Mouse (Mus musculus) cerebellum, postnatal 25 days (tissue): ENCODE data around the gene Ints3.

Source experiments
- DNase-seq, 2 experiments: peaks; one replicate each; pipeline ENCODE4 v3.0.0; 2021; ENCODE audit warnings: mixed read lengths in 2 of 2

Ints3 gene

DNA sequence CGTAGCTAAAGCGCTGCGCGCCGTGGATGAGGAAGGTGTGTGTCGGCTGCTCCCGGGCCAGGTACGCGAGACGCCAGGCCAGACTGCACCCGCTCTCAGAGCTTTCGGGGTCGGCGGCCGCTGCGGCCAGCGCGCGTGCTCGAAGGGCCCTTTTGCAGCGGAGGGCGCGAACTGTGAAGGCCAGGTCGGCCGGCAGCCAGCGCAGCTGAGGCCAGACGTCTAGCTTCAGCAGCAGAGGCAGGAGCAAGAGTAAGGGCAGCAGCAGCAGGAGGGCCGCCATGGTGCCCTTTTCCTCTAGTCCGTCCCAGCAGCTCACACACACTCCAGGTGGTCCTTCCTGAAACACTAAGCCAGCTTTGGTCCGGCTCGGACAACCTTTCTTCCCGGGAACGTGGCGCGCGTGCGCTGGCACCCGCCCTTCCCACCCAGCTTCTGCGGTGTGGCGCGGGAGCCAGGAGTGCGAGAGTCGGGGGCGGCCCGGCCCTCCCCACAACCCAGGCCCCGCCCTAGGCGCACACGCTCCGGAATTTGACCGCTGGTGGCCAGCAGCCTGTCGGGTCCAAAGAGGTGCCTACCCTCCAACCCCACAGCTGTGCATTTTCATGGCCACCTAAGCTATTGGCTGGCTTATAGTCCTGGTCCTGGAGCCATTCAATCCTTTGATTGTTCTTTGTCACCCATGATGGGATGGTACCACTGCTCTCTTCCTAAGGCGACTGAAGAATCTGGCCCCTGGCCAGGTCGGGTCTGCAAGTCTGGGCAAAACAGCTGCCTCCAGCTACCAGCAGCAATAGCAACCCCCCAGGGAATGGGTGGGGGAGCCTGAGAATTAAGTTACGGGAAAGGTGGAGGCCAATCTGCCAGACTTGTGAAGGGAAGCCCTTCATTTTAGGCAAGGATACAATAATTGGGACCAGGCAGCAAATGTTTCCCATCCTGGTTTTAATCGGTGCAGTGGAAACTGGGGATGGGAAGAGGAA lies 43.6 kb downstream of the Ints3 start, which contains the start of gene Slc27a3:
TSS of gene Slc27a3 (minus strand) at position 428 of the 980 bp plus-strand sequence.
- peak; percentile 57 to 59 for DNase-seq

DNA sequence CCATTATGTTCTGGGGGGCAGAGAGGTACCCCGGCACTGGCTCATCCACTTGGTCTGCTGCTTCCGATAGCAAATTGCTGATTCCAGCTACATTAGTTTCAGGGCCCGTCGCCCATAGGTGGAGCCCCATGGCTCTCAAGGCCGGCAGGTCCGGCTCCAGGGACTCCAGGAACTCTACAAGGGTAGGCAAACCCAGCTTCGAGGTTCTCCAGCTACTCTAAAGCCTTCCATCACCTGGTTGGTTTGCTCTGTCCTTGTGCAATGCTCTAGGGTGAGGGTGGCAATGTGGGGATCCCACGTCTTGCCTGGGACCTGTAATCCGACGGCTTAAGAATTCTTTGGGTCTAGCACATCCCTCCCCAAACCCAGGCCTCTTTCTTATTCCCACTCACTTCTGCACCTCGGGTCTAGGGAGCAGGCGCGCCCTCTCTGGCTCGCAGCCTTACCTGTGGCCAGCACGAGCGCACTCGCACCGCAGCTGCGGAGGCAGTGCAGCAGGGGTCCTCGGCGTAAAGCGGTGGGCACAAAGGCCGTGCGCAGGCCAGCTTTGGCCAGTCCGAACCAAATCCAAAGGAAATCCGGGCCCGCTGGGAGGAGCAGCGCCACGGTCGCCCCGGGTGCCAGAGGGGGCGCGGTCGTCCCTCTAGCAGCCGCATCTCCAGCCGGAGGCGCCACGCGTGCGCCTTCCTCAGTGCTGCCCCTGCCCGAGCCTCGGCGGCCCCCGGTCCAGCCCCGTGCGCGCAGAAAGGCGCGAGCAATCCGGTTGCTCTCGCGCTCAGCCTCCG lies 44.5 kb downstream of the Ints3 start:
- peak; percentile 52 to 58 for DNase-seq

DNA sequence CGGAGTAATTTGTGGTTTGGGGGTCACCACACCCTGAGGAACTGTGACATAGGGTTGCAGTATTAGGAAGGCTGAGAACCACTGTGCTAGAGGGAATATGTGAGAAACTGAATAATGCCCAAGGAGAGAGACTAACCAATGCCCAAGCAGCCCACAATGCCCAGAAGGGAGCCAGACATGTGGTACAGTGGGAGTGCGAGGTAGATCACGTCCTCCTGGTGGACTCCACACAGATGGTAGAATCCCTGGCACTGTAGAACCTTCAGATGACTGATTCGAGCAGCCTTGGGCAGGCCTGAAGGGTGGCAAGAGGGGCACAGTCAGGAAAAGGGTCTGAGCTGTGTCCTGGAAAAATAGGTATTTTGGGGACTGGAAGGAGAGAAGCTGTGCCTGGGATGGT lies 45.2 kb downstream of the Ints3 start:
- DNase-seq: no peak

DNA sequence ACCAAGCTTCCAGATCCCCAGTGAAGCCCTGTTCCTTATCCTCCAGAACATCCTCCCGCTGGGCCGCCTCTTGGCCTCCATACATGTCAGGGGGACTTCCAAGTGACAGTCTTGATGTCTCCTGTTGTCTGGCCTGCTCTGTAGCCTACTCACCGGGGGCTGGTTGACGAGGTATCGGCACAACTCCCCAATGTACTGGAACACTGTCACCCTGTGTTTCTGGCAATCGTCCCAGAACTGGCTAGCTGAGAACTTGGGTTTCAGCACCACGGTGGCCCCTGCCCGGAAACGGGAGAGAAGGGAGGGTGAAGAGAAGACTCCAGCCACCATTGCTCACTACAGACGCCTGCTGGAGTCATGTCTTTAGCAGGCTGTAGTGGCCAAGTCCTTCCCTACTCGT lies 45.9 kb downstream of the Ints3 start:
- DNase-seq: peak in 1 of 2 experiments; percentile 35

DNA sequence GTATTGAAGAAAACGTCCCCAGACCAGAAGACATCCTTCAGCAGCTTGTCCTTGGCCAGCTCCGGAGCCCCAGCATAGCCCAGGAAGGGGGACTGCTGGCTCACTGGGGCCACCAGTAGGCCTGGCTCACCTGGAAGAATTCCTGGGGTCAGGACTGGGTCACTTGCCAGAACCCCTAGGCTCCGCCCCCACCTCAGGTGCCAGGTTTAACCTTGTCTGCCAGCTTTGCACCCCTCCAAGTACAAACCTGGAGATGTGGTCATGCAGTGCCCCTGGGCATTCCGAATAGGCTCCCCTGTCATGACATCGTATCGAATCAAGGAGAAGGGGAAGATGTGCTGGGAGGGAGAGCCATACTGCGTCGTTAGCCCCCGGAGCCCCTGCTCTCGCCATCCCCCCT lies 46.6 kb downstream of the Ints3 start:
- no peak for DNase-seq

DNA sequence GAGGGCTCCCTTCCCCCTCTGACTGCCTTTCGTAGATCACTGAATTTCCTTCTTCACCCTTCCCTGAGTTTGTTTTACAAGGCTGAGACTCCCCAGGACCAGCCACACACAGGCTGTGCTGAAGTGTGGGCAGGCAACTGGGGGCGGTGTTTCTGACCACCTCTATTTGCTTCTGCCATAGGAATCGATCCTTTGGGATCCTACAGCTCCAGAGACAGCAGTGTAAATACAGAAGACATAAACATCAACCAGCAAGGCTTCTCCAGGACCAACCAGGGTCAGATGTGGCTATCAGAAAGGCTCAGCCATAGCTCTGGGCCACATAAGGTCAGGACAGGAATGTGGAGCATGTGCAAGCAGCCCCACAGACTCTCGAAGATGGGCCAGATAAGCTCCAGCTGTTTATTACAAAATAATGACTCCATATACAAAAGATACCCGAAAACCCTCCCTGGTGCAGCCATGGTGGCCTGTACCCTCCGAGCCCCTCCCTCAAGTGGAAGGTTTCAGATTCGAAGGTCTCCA lies 48.5 kb downstream of the Ints3 start:
- DNase-seq: no peak

DNA sequence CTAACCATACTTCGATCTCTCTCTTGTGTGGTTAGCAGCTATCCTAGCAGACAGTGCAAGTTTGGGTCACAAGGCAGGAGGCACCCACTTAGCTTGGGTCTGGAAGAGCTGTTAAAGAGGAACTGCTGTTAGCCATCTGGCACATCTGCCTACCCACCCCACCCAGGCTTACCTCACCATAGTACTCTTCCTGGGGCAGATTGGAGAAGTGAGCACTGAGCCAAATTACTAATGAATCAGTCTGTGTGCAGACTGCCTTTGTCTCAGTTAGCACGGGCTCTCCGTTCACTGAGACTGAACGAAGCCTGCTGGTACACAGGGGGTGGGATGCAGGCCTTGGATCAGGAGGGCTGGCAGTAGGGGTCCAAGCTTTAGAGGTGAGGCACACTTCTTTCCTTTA lies 49.7 kb downstream of the Ints3 start:
- peak in 1 of 2 experiments; percentile 26 for DNase-seq

DNA sequence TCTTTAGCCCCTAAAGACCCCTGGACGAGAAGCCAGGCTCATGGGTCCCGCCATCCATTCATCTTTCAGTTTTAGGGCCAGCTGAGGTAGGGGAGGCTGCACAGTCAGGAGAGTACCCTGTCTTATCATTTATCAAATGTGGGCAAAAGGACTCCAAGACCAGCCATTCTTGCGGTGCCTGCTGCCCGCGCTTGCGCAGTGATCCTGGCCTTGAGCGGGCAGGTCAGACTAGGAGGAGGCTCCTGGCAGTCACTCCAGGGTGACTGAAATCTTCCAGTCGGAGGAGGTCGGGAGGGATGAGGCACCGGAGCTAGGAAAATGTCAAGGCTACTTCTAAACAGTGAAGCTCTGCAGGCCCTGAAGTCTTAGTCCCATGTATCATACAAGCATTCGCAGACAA lies 51.7 kb downstream of the Ints3 start:
- no peak for DNase-seq

DNA sequence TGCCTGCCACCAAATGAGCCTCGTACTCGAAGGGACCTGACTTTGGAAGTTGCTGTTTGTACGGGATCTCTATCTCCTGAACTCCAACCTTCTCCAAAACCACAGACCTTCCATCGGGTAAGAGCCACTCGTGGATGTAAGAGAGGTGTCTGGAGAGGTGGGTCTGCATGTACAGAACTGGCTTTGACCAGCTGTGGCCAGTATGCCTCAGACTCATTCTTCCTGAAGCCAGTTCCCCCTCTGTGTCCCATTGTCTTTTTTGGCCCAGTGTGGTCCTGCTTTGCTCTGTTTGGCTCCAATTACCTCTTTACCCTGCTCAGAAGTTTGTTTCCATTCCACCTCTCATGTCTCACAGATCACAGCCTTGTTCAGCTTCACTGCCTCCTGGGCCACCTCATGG lies 54.9 kb downstream of the Ints3 start:
- DNase-seq: no peak

DNA sequence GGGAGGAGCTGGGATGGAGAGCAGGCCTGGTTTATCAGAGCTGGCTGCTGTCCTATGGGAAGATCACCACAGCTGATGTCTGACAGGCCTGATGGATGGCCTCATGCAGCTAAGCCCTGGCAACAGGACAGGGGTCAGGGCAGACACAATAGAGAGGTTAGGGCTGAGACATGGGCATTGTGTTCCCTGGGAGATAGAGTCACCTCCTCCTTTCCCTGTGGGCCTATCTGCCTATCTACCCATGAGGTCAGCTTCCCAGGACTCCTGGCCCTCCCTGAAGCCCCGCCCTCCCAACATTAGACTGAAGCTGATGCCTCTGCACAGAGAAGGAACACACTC lies 57.2 kb downstream of the Ints3 start:
- DNase-seq: no peak

DNA sequence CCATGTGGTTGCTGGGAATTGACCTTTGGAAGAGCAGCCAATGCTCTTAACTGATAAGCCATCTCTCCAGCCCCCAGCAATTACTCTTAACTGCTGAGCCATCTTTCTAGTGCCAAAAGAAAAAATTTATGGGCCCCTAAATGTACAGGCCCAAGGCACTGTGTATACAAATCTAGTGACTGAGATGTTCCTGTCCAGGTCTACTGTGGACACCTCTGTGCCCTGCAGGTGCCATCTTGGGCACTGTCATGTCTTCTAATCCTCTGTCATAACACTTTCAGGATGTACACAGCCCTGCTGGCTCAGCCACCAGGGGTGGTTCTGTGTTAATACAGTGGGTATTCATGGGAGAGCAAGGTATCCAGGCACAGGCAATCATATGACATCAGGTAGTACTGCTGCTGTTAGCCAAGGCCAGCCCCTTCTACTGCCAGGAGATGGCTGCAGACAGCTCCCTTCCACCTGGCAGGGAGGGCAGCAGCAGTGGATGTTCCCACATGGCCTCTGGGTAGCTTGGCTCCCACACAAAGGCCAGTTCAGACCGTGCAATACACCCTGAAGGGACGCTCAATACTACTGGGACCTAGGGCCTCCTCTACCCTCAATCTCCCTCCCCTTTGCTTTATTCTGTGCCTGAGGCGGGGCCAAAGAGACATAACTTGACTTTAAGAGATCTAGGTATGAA lies 57.7 kb downstream of the Ints3 start:
- no peak for DNase-seq

DNA sequence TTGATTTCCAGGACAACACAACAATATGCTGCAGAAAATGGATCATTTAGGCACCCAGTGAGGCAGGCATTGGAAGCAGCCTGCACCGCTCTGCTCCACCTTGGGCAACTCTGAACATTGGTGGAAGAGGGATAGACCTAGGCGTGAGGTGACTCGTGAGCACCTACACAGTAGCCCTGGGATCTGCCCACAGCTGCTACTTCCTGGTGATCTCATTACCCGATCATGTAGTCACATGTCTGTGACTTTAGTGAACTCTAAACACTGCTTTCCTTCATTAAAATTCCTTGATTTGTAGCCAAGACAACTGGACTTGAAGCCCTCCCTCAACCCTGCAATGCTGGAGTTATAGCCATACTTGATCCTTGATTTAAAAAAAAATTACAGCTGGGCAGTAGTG lies 59.1 kb downstream of the Ints3 start:
- DNase-seq: no peak

DNA sequence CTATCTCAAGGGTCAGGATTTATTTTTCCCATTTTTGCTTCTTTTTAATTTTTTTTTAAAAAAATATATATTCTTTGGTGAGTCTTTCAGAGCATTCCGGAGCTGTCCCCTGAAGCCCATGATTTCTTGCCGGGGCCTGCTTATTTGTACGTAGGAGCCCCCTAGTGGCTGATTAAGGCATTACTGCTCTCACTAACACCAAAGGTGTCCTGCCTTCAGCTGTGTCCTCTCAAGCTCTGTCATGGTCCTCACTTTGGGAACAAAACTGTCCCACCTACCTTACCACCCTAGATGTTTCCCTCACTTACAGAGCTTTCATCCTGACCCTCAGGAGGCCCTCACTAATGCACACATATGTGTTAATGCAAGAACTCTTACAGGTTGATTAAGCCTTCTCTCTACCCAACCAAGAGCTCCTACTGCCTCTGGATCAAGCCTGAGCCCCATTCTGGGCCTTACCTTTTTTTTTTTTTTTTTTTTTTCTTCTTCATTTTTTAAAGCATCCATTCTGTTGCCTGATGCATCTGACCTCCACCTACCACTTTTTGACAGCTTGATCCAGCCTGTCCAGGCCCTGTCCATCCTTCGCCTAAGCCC lies 59.9 kb downstream of the Ints3 start:
- peak; percentile 76 to 91 for DNase-seq

DNA sequence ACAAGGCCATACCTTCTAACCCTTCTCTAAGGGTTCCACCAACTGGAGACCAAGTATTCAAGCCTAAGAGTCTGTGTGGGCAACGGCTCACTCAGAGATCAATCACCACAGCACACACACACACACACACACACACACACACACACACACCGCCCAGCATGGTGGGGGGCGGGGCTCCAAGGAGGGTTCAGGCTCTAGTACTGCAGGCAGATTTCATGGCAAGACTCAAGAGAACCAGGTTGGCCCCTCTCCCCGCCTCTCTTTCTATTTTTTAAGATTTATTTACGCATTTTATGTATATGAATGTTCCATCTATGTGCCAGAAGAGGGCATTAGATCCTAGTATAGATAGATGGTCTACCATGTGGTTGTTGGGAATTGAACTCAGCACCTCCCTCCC lies 60.6 kb downstream of the Ints3 start:
- no peak for DNase-seq

DNA sequence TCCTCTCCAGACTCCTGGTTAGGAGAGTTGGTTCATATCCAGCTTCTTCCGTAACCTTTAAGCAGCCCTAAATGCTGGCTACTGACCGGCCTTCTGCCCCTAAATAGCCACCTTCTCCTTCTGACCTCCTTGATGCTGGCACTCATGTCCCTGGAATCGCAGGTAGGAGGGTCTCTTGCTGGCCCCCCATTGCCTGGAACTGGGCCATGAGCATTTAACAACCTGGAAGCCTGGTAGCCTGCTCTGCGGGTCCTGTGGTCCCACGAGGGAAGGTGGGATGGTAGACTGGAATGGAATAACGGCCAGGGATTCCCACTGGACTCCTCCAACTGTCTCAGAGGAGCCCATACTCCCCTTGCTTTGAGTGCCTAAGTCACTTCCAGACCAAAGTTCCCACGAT lies 61.6 kb downstream of the Ints3 start:
- no peak for DNase-seq

DNA sequence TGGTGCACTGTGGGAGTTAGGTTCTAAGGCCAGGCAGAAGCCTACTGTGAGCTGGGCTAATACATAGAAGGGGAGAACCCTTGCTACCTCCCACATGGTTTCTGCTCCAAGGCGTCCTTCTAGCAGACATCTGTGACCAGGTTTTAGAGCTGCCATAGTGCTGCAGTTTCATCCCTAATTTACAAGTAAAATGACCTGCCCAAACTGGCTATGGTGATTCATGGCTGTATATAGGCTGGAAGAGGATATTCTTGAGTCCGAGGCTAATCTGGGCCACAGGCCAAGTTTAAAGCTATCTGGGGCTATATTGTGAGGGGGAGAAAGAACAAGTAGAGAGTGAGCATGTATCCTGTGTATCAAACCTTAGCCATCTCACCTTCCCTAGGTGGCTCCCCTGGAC lies 64.4 kb downstream of the Ints3 start:
- DNase-seq: no peak

DNA sequence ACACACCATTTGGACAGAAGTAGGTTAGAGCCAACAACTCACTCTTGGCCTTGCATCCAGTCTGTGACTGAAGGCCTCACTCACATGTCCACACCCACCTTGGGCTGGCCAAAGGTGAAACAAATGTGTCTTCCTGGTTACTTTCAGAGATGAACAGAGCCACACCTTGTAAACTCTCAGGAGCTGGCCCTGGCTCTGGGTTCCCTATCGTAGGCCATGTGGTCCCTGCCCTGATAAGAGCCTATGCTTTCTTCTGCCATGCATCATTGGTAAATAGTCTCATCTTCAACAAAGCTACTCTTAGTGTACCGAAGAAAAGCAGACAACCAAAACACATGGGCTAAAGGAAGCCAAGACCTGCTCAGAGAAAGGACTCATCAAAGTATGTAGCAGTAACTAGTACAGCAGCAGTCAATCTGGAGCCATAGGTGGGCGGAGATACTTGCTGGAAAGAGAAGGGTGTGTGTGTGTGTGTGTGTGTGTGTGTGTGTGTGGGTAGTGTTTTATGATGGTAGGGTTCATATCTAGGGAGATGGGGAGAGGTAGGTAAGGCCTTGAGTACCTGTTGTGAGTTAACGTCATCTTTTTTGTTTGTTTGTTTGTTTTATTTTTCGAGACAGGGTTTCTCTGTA lies 66.3 kb downstream of the Ints3 start:
- DNase-seq: no peak

DNA sequence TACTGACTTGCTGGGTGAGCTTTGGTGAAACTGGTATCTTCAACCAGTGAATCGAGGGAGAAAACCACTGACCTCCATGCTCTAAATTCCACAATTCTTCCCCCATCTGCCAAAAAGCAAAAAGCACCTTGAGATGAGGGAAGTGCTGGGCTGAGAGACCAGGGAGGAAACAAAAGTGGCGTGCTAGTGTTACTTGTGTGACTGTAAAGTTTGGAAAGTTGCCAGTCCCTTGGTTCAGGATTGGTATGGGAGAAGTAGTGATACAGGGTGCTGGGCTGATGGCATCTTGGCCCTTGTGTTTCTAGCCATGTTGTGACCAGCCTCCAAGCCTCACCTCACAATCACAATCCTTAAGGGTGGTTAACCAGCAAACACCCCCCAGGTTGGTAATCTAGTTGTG lies 71.1 kb downstream of the Ints3 start:
- DNase-seq: no peak

DNA sequence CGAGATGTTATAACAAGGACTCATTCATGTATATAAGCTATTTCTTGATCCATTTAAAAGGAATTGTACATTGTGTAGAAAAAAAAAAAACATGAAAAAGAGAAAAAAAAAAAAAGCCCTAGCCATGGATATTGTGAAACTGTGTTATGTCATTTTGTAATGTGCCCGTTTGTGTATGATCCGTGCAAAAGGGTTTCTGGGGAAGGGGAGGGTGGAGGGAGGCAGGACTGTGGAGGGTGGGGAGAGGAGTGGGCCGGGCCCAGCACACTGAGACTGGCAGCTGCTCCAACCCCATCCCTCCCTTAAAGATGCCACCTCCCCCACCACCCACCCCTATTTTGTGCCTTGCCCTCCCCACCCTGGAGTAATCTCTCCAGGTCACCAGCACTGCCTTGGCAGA lies 71.9 kb downstream of the Ints3 start:
- DNase-seq: no peak

DNA sequence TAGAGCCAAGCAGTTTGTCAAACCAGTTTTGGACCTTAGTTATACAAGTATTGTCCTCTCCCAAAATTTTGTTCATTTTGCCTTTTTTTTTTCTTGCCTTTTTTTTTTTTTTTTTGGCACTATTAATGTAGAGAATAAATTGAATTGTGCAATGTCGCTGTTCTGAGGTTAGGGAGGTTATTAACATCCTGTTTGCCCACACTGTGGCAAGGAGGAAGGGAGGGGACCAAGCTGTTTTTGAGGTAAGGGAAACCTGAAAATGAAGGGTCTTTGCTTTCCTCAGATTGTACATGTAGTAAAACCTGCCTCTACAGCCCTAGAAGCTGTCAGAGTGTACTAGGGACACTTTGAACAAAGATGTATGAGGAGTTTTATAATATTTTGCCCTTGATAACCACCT lies 74.2 kb downstream of the Ints3 start:
- DNase-seq: no peak

DNA sequence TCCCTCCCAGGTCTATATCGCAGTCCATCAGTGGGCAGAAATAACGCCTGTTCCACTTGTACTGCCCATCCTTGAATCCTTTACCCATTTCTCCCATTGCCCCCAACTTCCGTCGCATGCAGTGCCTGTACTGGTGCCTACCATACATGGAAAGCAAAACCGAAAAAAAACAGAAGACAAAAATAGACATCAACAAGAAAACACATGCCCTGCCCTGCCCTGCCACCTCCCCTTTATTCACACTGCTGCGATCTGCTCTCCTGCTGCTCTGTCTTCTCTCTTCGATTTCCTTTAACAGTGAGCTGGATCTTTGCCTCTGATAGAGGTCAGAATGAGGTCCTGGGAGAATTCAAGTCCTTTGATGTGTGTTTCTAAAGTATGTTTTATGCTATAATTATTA lies 75.5 kb downstream of the Ints3 start:
- DNase-seq: no peak

DNA sequence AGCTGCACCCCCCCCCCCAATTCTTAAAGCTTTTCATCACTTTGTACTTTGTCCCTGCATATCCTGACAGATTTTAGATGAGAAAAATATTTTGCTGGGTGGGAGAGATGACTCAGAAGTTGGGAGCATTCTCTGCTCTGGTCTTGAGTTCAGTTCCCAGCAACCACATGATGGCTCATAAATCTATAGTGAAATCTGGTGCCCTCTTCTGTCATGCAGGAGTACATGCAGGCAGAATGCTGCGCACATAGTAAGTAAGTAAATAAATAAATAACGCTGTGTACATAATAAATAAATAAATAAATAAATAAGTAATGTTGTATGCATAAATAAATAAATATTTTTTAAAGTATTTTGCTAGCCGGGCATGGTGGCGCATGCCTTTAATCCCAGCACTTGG lies 85.6 kb downstream of the Ints3 start:
- no peak for DNase-seq
